51 mouse cellular contexts compared by ENCODE assay signal in genomic region chr19:47210432-47210831, GRCm38 (mm10). TPM values are rescaled to one million over a fixed set of nuclear protein-coding genes. Genes with fewer than 3 reads are reported as not detected.
"Had no signal": no experiment of that assay in that cellular context is flagged by ENCODE, and none has a peak within 500 bp of the region (broad histone marks: within the 10 kb centered on the region; RNA-seq: fewer than 3 reads in every experiment).

No protein-coding gene starts in this region.

- DNase-seq: heart, postnatal 10 days; heart, postnatal 14 days; heart, postnatal 36 days; kidney, adult 11 months; kidney, adult 18-20 months; kidney, adult 2 months; kidney, adult 8-10 months; kidney, adult 9 months; kidney, postnatal 10 days; kidney, postnatal 14 days; kidney, postnatal 25 days; kidney, postnatal 36 days; kidney, postnatal 4 days; layer of hippocampus, adult 9-11 months; layer of hippocampus, postnatal 36 days had no signal

- H3K36me3 ChIP-seq: heart, embryonic 10.5 days; heart, embryonic 12.5 days; heart, embryonic 13.5 days; heart, embryonic 15.5 days; hindbrain, embryonic 10.5 days; hindbrain, embryonic 12.5 days; hindbrain, embryonic 13.5 days; hindbrain, embryonic 15.5 days; intestine, embryonic 15.5 days; kidney, embryonic 15.5 days had no signal

- H3K9ac ChIP-seq: heart, embryonic 12.5 days; heart, embryonic 13.5 days; heart, embryonic 15.5 days; hindbrain, embryonic 12.5 days; hindbrain, embryonic 13.5 days; hindbrain, embryonic 14.5 days; hindbrain, embryonic 15.5 days; intestine, embryonic 15.5 days; kidney, embryonic 15.5 days had no signal

- H3K27me3 ChIP-seq: heart, embryonic 12.5 days; heart, embryonic 13.5 days; heart, embryonic 15.5 days; hindbrain, embryonic 12.5 days; hindbrain, embryonic 13.5 days; hindbrain, embryonic 15.5 days; intestine, embryonic 15.5 days; kidney, embryonic 15.5 days had no signal

- ATAC-seq: hindbrain, embryonic 16.5 days; hindbrain, postnatal 0 days; inflammation-experienced regulatory T-cells, adult 6 months; intestine, embryonic 15.5 days; intestine, embryonic 16.5 days; intestine, postnatal 0 days had no signal

- H3K4me2 ChIP-seq: heart, embryonic 11.5 days; heart, embryonic 12.5 days; heart, embryonic 13.5 days; heart, embryonic 15.5 days; hindbrain, embryonic 12.5 days; hindbrain, embryonic 13.5 days; hindbrain, embryonic 14.5 days; hindbrain, embryonic 15.5 days; intestine, embryonic 15.5 days; kidney, embryonic 15.5 days had no signal

- H3K4me3 ChIP-seq: heart, embryonic 10.5 days; heart, embryonic 12.5 days; heart, embryonic 13.5 days; heart, embryonic 15.5 days; hindbrain, embryonic 10.5 days; hindbrain, embryonic 12.5 days; hindbrain, embryonic 13.5 days; hindbrain, embryonic 15.5 days; intestine, embryonic 15.5 days; kidney, embryonic 15.5 days; layer of hippocampus, adult 2 months; left cerebral cortex, adult 2 months had no signal

- H3K27ac ChIP-seq: heart, embryonic 10.5 days; heart, embryonic 13.5 days; heart, embryonic 15.5 days; hindbrain, embryonic 12.5 days; hindbrain, embryonic 14.5 days; hindbrain, postnatal 0 days; intestine, embryonic 15.5 days; kidney, embryonic 15.5 days; kidney, postnatal 0 days had no signal

- H3K9me3 ChIP-seq: heart, embryonic 10.5 days; heart, embryonic 12.5 days; heart, embryonic 13.5 days; heart, embryonic 15.5 days; hindbrain, embryonic 10.5 days; hindbrain, embryonic 12.5 days; hindbrain, embryonic 13.5 days; hindbrain, embryonic 15.5 days; intestine, embryonic 15.5 days; kidney, embryonic 15.5 days had no signal

- H3K4me1 ChIP-seq: heart, embryonic 10.5 days; heart, embryonic 12.5 days; heart, embryonic 13.5 days; heart, embryonic 15.5 days; intestine, embryonic 15.5 days; kidney, embryonic 15.5 days had no signal

RNA-seq across cellular contexts. Expression of gene Neurl1a, which starts 31.8 kb away (rescaled TPM):
- total RNA-seq: hematopoietic stem cell, adult 5-6 weeks had no signal

RNA-seq across cellular contexts. Expression of gene Calhm3, which starts 52.9 kb away (rescaled TPM):
- total RNA-seq: heart, postnatal 10 days; heart, postnatal 14 days; heart, postnatal 25 days; heart, postnatal 36 days; hematopoietic stem cell, adult 5-6 weeks; hindbrain, postnatal 0 days; layer of hippocampus, adult 18-20 months; layer of hippocampus, adult 2 months; layer of hippocampus, adult 8-10 months; layer of hippocampus, postnatal 10 days; layer of hippocampus, postnatal 14 days; layer of hippocampus, postnatal 25 days; layer of hippocampus, postnatal 36 days; left cerebral cortex, adult 18-20 months; left cerebral cortex, adult 2 months had no signal
- polyA plus RNA-seq: heart, embryonic 10.5 days; heart, embryonic 11.5 days; heart, embryonic 12.5 days; heart, embryonic 13.5 days; heart, embryonic 14.5 days; heart, embryonic 15.5 days; heart, embryonic 16.5 days; heart, postnatal 0 days; hindbrain, embryonic 10.5 days; hindbrain, embryonic 11.5 days; hindbrain, embryonic 12.5 days; hindbrain, embryonic 13.5 days; hindbrain, embryonic 14.5 days; hindbrain, embryonic 15.5 days; hindbrain, embryonic 16.5 days; hindbrain, postnatal 0 days; inflammation-experienced regulatory T-cells, adult 6 months; intestine, embryonic 14.5 days; kidney, adult 2 months; kidney, embryonic 14.5 days; kidney, embryonic 15.5 days; kidney, embryonic 16.5 days; kidney, postnatal 0 days; large intestine, adult 2 months had no signal
